Mouse (Mus musculus): ENCODE measurements around the gene Card14.

DNA sequence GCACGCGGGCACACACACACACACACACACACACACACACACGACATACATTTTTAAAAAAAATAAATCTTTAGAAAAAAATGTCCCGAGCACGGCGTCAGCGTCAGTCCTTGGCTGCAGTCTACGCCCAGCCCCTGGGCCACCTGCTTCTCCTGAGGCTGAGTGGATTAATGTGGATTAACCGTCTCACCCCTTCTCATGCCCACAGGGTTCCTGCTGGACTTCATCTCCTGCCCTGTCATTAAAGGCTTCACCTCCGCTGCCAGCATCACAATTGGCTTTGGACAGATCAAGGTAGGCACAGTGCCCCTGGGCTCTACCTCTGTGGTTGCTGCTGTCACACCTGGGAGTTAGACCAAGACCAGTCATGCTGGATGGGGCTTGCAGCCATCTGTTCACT lies 51.5 kb downstream of the Card14 start:
- TF ChIP-seq CTCF (IDR thresholded peaks at IDR 0.05; ENCODE audit: extremely low read depth, insufficient read length, insufficient replicate concordance, low read depth, low read length) (no peak), POLR2A (IDR thresholded peaks at IDR 0.05; ENCODE audit: low read depth, low read length) (no peak)
